9 mouse cellular contexts compared by ENCODE assay signal in genomic region chr4:41098577-41098951, GRCm38 (mm10). TPM values are rescaled to one million over a fixed set of nuclear protein-coding genes. Genes with fewer than 3 reads are reported as not detected.
DNase-seq lines count a peak whose midpoint lies in the region; ATAC-seq and TF ChIP-seq lines count a peak whose summit lies in the region.
"Had no signal": no experiment of that assay in that cellular context is flagged by ENCODE, and none has a peak within 500 bp of the region (broad histone marks: within the 10 kb centered on the region; RNA-seq: fewer than 3 reads in every experiment).

No protein-coding gene starts in this region.

- H3K9ac ChIP-seq in heart, postnatal 0 days (replicated peaks; ENCODE audit: low read depth, low read length): no peak overlapping the region
- no peak overlapping the region for H3K9ac ChIP-seq in embryonic facial prominence, embryonic 15.5 days
- no peak overlapping the region for H3K9ac ChIP-seq in kidney, postnatal 0 days (ENCODE audit: low read depth, low read length)
- peak overlapping the region; percentile 69 for H3K9ac ChIP-seq in neural tube, embryonic 13.5 days

- no peak for TF ChIP-seq EP300 in heart, postnatal 0 days (IDR thresholded peaks at IDR 0.05; ENCODE audit: low read depth)

- no peaks in the 10 kb centered on the region for H3K9me3 ChIP-seq in heart, postnatal 0 days (replicated peaks; ENCODE audit: control insufficient read depth, low read length)
- H3K9me3 ChIP-seq in embryonic facial prominence, embryonic 15.5 days (replicated peaks): no peaks in the 10 kb centered on the region
- no peaks in the 10 kb centered on the region for H3K9me3 ChIP-seq in kidney, postnatal 0 days (replicated peaks; ENCODE audit: low read length)
- H3K9me3 ChIP-seq in neural tube, embryonic 13.5 days: no peaks in the 10 kb centered on the region

- peaks cover 23% of the 10 kb centered on the region for H3K4me1 ChIP-seq in heart, postnatal 0 days (ENCODE audit: control insufficient read depth, insufficient read depth)
- peaks cover 20% of the 10 kb centered on the region for H3K4me1 ChIP-seq in embryonic facial prominence, embryonic 15.5 days
- peaks cover 13% of the 10 kb centered on the region; the same call in 1 of the 2 replicates for H3K4me1 ChIP-seq in kidney, postnatal 0 days (replicated peaks; ENCODE audit: insufficient read depth, low read length)
- peaks cover 15% of the 10 kb centered on the region for H3K4me1 ChIP-seq in neural tube, embryonic 13.5 days (replicated peaks)

- peaks cover 27% of the 10 kb centered on the region for H3K27me3 ChIP-seq in heart, postnatal 0 days (ENCODE audit: control insufficient read depth, insufficient read depth, low read length)
- H3K27me3 ChIP-seq in embryonic facial prominence, embryonic 15.5 days: peaks cover 19% of the 10 kb centered on the region; the same call in 1 of the 2 replicates
- H3K27me3 ChIP-seq in kidney, postnatal 0 days (ENCODE audit: insufficient read depth, low read length): no peaks in the 10 kb centered on the region
- peaks cover 43% of the 10 kb centered on the region for H3K27me3 ChIP-seq in neural tube, embryonic 13.5 days

- ATAC-seq in heart, postnatal 0 days (ENCODE audit: insufficient read depth, low read depth): 0 out of 2 replicates have a peak, but pooled peaks have one; percentile 7
- ATAC-seq in embryonic facial prominence, embryonic 15.5 days (ENCODE audit: insufficient number of reproducible peaks, low FRiP score, low TSS enrichment, low read depth): no peak
- ATAC-seq in kidney, postnatal 0 days (replicated peaks; ENCODE audit: low FRiP score, low read depth): peak; percentile 39; the same call in 1 of the 2 replicates
- ATAC-seq in neural tube, embryonic 13.5 days (ENCODE audit: low read depth): peak; percentile 44; the same call in 1 of the 2 replicates
- ATAC-seq in activated CD4-positive, CD25-positive, alpha-beta regulatory T cell, adult 4 months: no peak

- intact Hi-C loops in heart, postnatal 25 days (cut with DNase I): no loop called here

- no peak for TF ChIP-seq CTCF in heart, postnatal 0 days (IDR thresholded peaks at IDR 0.05; ENCODE audit: low read depth)
- TF ChIP-seq CTCF in kidney, postnatal 0 days (IDR thresholded peaks at IDR 0.05; ENCODE audit: low read depth): no peak

- WGBS in heart, postnatal 0 days: 19% methylated on average over 11 of the region's 11 CpGs
- WGBS in embryonic facial prominence, embryonic 15.5 days: 11% methylated on average over 11 of the region's 11 CpGs
- WGBS in kidney, postnatal 0 days: 6% methylated on average over 11 of the region's 11 CpGs
- WGBS in neural tube, embryonic 13.5 days: 17% methylated on average over 11 of the region's 11 CpGs

- no peak for DNase-seq in heart, postnatal 0 days (ENCODE audit: low spot score)
- no peak for DNase-seq in heart, postnatal 25 days (ENCODE audit: low spot score)
- peak; percentile 33 for DNase-seq in kidney, postnatal 0 days (ENCODE audit: low spot score)
- no peak for DNase-seq in cerebellum, adult 11 months
- DNase-seq in urinary bladder, adult 2 months (ENCODE audit: low spot score): no peak

- H3K36me3 ChIP-seq in heart, postnatal 0 days (replicated peaks; ENCODE audit: control insufficient read depth, insufficient read depth, low read length): no peaks in the 10 kb centered on the region
- no peaks in the 10 kb centered on the region for H3K36me3 ChIP-seq in embryonic facial prominence, embryonic 15.5 days
- H3K36me3 ChIP-seq in kidney, postnatal 0 days (ENCODE audit: insufficient read depth, low read length): no peaks in the 10 kb centered on the region
- no peaks in the 10 kb centered on the region for H3K36me3 ChIP-seq in neural tube, embryonic 13.5 days

- H3K4me2 ChIP-seq in heart, postnatal 0 days (ENCODE audit: low read depth, low read length): peak overlapping the region; percentile 69
- H3K4me2 ChIP-seq in embryonic facial prominence, embryonic 15.5 days (replicated peaks): peak overlapping the region; percentile 90
- peak overlapping the region; percentile 83 for H3K4me2 ChIP-seq in kidney, postnatal 0 days (ENCODE audit: low read length)
- H3K4me2 ChIP-seq in neural tube, embryonic 13.5 days: peak overlapping the region; percentile 91

- H3K27ac ChIP-seq in heart, postnatal 0 days (ENCODE audit: low read depth): no peak overlapping the region
- H3K27ac ChIP-seq in embryonic facial prominence, embryonic 15.5 days (replicated peaks): no peak overlapping the region
- no peak overlapping the region for H3K27ac ChIP-seq in kidney, postnatal 0 days
- no peak overlapping the region for H3K27ac ChIP-seq in neural tube, embryonic 13.5 days (replicated peaks)

- H3K4me3 ChIP-seq in heart, postnatal 0 days (ENCODE audit: low read depth, low read length): peak overlapping the region; percentile 39
- peak overlapping the region; percentile 46 for H3K4me3 ChIP-seq in embryonic facial prominence, embryonic 15.5 days (replicated peaks)
- H3K4me3 ChIP-seq in kidney, postnatal 0 days (replicated peaks; ENCODE audit: low read depth, low read length): peak overlapping the region; percentile 35
- peak overlapping the region; percentile 46 for H3K4me3 ChIP-seq in neural tube, embryonic 13.5 days

RNA-seq across cellular contexts. Expression of gene Aqp3, which starts 0.6 kb away (rescaled TPM):
- total RNA-seq in heart, postnatal 0 days (2014; rRNA removed; ENCODE audit: low replicate concordance): 0.54 and 6.3 TPM in 2 replicates
- polyA plus RNA-seq in heart, postnatal 0 days (2015; fragmentation: Nextera tagmentation; extraction: Ambion mirVana): 0.19 and 0.36 TPM in 2 replicates
- not detected for total RNA-seq in heart, postnatal 25 days (2021)
- 88.7 and 94.8 TPM in 2 replicates for polyA plus RNA-seq in embryonic facial prominence, embryonic 15.5 days (2015; fragmentation: Nextera tagmentation; extraction: Ambion mirVana)
- 87.4 and 102 TPM in 2 replicates for polyA plus RNA-seq in kidney, postnatal 0 days (2015; fragmentation: Nextera tagmentation; extraction: Ambion mirVana)
- polyA plus RNA-seq in neural tube, embryonic 13.5 days (2015; fragmentation: Nextera tagmentation; extraction: Ambion mirVana): 0.20 and 0.59 TPM in 2 replicates
- polyA plus RNA-seq in activated CD4-positive, CD25-positive, alpha-beta regulatory T cell, adult 4 months (2017; shearing (Covaris generic)): 10 to 100 TPM; 22.7 to 27.5 TPM
- polyA plus RNA-seq in urinary bladder, adult 2 months (2012; rRNA removed): 516 and 601 TPM in 2 replicates

RNA-seq across cellular contexts. Expression of gene Nol6, which starts 25.7 kb away (rescaled TPM):
- 15.0 and 39.8 TPM in 2 replicates for total RNA-seq in heart, postnatal 0 days (2014; rRNA removed; ENCODE audit: low replicate concordance)
- polyA plus RNA-seq in heart, postnatal 0 days (2015; fragmentation: Nextera tagmentation; extraction: Ambion mirVana): 6.6 and 7.3 TPM in 2 replicates
- total RNA-seq in heart, postnatal 25 days (2021): 10 to 100 TPM; 14.5 to 15.3 TPM
- 25.0 and 28.1 TPM in 2 replicates for polyA plus RNA-seq in embryonic facial prominence, embryonic 15.5 days (2015; fragmentation: Nextera tagmentation; extraction: Ambion mirVana)
- polyA plus RNA-seq in kidney, postnatal 0 days (2015; fragmentation: Nextera tagmentation; extraction: Ambion mirVana): 18.1 and 19.5 TPM in 2 replicates
- 30.0 and 32.6 TPM in 2 replicates for polyA plus RNA-seq in neural tube, embryonic 13.5 days (2015; fragmentation: Nextera tagmentation; extraction: Ambion mirVana)
- 10 to 100 TPM; 11.8 to 19.0 TPM for polyA plus RNA-seq in activated CD4-positive, CD25-positive, alpha-beta regulatory T cell, adult 4 months (2017; shearing (Covaris generic))
- polyA plus RNA-seq in urinary bladder, adult 2 months (2012; rRNA removed): 25.9 and 29.9 TPM in 2 replicates

RNA-seq across cellular contexts. Expression of gene Ube2r2, which starts 37.0 kb away (rescaled TPM):
- total RNA-seq in heart, postnatal 0 days (2014; rRNA removed; ENCODE audit: low replicate concordance): 43.7 and 48.9 TPM in 2 replicates
- polyA plus RNA-seq in heart, postnatal 0 days (2015; fragmentation: Nextera tagmentation; extraction: Ambion mirVana): 60.9 and 69.7 TPM in 2 replicates
- 100 to 1,000 TPM; 121 to 131 TPM for total RNA-seq in heart, postnatal 25 days (2021)
- polyA plus RNA-seq in embryonic facial prominence, embryonic 15.5 days (2015; fragmentation: Nextera tagmentation; extraction: Ambion mirVana): 80.4 and 84.7 TPM in 2 replicates
- polyA plus RNA-seq in kidney, postnatal 0 days (2015; fragmentation: Nextera tagmentation; extraction: Ambion mirVana): 87.7 and 93.9 TPM in 2 replicates
- polyA plus RNA-seq in neural tube, embryonic 13.5 days (2015; fragmentation: Nextera tagmentation; extraction: Ambion mirVana): 70.0 and 79.9 TPM in 2 replicates
- 10 to 100 TPM; 25.6 to 25.8 TPM for polyA plus RNA-seq in activated CD4-positive, CD25-positive, alpha-beta regulatory T cell, adult 4 months (2017; shearing (Covaris generic))
- polyA plus RNA-seq in urinary bladder, adult 2 months (2012; rRNA removed): 217 and 240 TPM in 2 replicates

RNA-seq across cellular contexts. Expression of gene Aqp7, which starts 50.6 kb away (rescaled TPM):
- total RNA-seq in heart, postnatal 0 days (2014; rRNA removed; ENCODE audit: low replicate concordance): 8.9 and 20.6 TPM in 2 replicates
- polyA plus RNA-seq in heart, postnatal 0 days (2015; fragmentation: Nextera tagmentation; extraction: Ambion mirVana): 10.0 and 10.8 TPM in 2 replicates
- total RNA-seq in heart, postnatal 25 days (2021): 10 to 100 TPM; 31.8 to 33.7 TPM
- 0.27 and 0.30 TPM in 2 replicates for polyA plus RNA-seq in embryonic facial prominence, embryonic 15.5 days (2015; fragmentation: Nextera tagmentation; extraction: Ambion mirVana)
- polyA plus RNA-seq in kidney, postnatal 0 days (2015; fragmentation: Nextera tagmentation; extraction: Ambion mirVana): 3.0 and 4.4 TPM in 2 replicates
- not detected in 2 replicates for polyA plus RNA-seq in neural tube, embryonic 13.5 days (2015; fragmentation: Nextera tagmentation; extraction: Ambion mirVana)
- polyA plus RNA-seq in activated CD4-positive, CD25-positive, alpha-beta regulatory T cell, adult 4 months (2017; shearing (Covaris generic)): under 1 TPM in 1 of 2 experiments, not detected in 1; 0.32 TPM
- polyA plus RNA-seq in urinary bladder, adult 2 months (2012; rRNA removed): 1.6 and 2.4 TPM in 2 replicates
- total RNA-seq: monocyte, adult 5-6 weeks had no signal

Comparison
In these comparisons a context has a peak if more than half of its experiments do, and no peak if none do; other contexts are left out.
1. ATAC-seq: peak in heart, postnatal 0 days (single experiment), kidney, postnatal 0 days (single experiment) and neural tube, embryonic 13.5 days (single experiment); none in embryonic facial prominence, embryonic 15.5 days (single experiment) and activated CD4-positive, CD25-positive, alpha-beta regulatory T cell, adult 4 months (single experiment).
2. RNA of gene Aqp3, which starts 0.6 kb away (polyA plus RNA-seq): 516 to 601 TPM in urinary bladder, adult 2 months, 88.7 to 94.8 TPM in embryonic facial prominence, embryonic 15.5 days, 87.4 to 102 TPM in kidney, postnatal 0 days and 22.7 to 27.5 TPM in activated CD4-positive, CD25-positive, alpha-beta regulatory T cell, adult 4 months; 0.20 to 0.59 TPM in neural tube, embryonic 13.5 days and 0.19 to 0.36 TPM in heart, postnatal 0 days; every median in the first group is over 10 times any median in the second.
3. Peak in every context shown above with its lines, with median percentiles within 50 percentile points of each other: H3K4me2 ChIP-seq and H3K4me3 ChIP-seq.